ENCODE assay signal across 22 mouse cellular contexts in the genomic region with DNA sequence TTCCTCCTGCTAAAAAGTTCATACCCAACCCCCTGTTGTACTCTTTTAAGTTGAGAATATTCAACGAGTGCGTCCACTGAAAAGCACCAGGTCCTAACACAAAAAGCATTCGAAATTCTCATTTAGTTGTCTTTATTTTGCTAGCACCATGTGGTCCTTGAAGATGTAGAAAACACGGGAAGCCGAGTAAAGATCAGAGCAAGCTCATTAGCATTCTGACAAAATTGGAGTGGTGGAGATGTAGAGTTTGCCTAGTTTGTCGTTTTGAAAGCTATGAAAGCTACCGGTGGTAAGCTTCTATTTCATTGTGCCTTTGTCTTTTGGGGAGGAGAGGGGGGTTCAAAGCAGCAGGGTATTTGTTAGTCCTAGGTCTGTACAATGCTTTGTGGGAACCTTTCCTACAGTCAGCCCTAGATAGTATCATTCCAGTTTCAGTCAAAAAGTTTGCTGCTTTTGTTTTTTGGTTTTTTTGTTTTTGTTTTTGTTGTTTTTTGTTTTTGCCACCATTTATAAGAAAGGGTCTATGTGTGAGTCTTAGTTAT. TPM values are rescaled to one million over a fixed set of nuclear protein-coding genes. Genes with fewer than 3 reads are reported as not detected.
"Had no signal": no experiment of that assay in that cellular context is flagged by ENCODE, and none has a peak within 500 bp of the region (broad histone marks: within the 10 kb centered on the region; RNA-seq: fewer than 3 reads in every experiment).

No protein-coding gene starts in this region.

- H3K9me3 ChIP-seq: liver, embryonic 13.5 days had no signal

- H3K27ac ChIP-seq: kidney, postnatal 0 days; left cerebral cortex, adult 2 months; liver, embryonic 13.5 days; stomach, postnatal 0 days had no signal

- H3K4me2 ChIP-seq: liver, embryonic 13.5 days had no signal

- H3K9ac ChIP-seq: liver, embryonic 13.5 days had no signal

- DNase-seq: kidney, adult 2 months; kidney, postnatal 25 days; layer of hippocampus, postnatal 36 days; liver, embryonic 13.5 days; lung, adult 2 months; lung, postnatal 14 days; lung, postnatal 4 days; midbrain, embryonic 14.5 days; right cerebral cortex, adult 18-20 months; right cerebral cortex, postnatal 14 days; right cerebral cortex, postnatal 4 days; thymus, adult 2 months; thymus, postnatal 14 days had no signal

- H3K27me3 ChIP-seq: liver, embryonic 13.5 days had no signal

- H3K4me3 ChIP-seq: left cerebral cortex, adult 2 months; liver, embryonic 13.5 days had no signal

- H3K4me1 ChIP-seq: liver, embryonic 13.5 days had no signal

- H3K36me3 ChIP-seq: liver, embryonic 13.5 days had no signal

RNA-seq across cellular contexts. Expression of a gene that starts 31.9 kb away (rescaled TPM):
- total RNA-seq: liver, adult 2 months; megakaryocyte progenitor cell, adult 5-6 weeks; megakaryocyte-erythroid progenitor cell, adult 5-6 weeks had no signal
- polyA plus RNA-seq: kidney, adult 2 months; kidney, embryonic 14.5 days; kidney, postnatal 0 days; liver, adult 2 months; liver, embryonic 13.5 days; liver, embryonic 16.5 days; neural tube, embryonic 11.5 days; stomach, postnatal 0 days had no signal
